Mouse (Mus musculus): ENCODE data around the gene Ilkap.

Ilkap gene

GRCm38 (mm10) chr1:91413898-91414594 lies 15.4 kb upstream of the Ilkap start, which contains the start of gene Hes6:
TSS of gene Hes6 (minus strand) at chr1:91414038.
- DNase-seq, result peak; percentile 51 to 56

- no peak for DNase-seq
Measured at GRCm38 (mm10) chr1:91413536-91413897, 14.9 kb upstream of the Ilkap start.

GRCm38 (mm10) chr1:91413030-91413506 lies 14.5 kb upstream of the Ilkap start:
- DNase-seq, result peak; percentile 91 to 92

GRCm38 (mm10) chr1:91412286-91413029 lies 13.8 kb upstream of the Ilkap start:
- DNase-seq, result peak in 1 of 2 experiments; percentile 19

- no peak for DNase-seq
Measured at GRCm38 (mm10) chr1:91411631-91412285, 13.1 kb upstream of the Ilkap start.

GRCm38 (mm10) chr1:91407819-91408218 lies 9.2 kb upstream of the Ilkap start:
- no peak for DNase-seq

GRCm38 (mm10) chr1:91405406-91406169 lies 7.0 kb upstream of the Ilkap start:
- DNase-seq, result peak; percentile 16 to 40

GRCm38 (mm10) chr1:91404976-91405375 lies 6.4 kb upstream of the Ilkap start:
- no peak for DNase-seq

- DNase-seq, result no peak
Measured at GRCm38 (mm10) chr1:91397927-91398259, 722 bp downstream of the Ilkap start.

- no peak for DNase-seq
Measured at GRCm38 (mm10) chr1:91390369-91390768, 8.2 kb downstream of the Ilkap start.

- DNase-seq, result no peak
Measured at GRCm38 (mm10) chr1:91381091-91381471, 17.5 kb downstream of the Ilkap start.

- peak; percentile 81 to 84 for DNase-seq
Measured at GRCm38 (mm10) chr1:91380453-91381090, 18.0 kb downstream of the Ilkap start.

GRCm38 (mm10) chr1:91373414-91373835 lies 25.2 kb downstream of the Ilkap start:
- DNase-seq, result no peak

- DNase-seq, result no peak
Measured at GRCm38 (mm10) chr1:91370055-91370454, 28.6 kb downstream of the Ilkap start.

GRCm38 (mm10) chr1:91369408-91369807 lies 29.2 kb downstream of the Ilkap start:
- no peak for DNase-seq

- no peak for DNase-seq
Measured at GRCm38 (mm10) chr1:91367295-91367694, 31.3 kb downstream of the Ilkap start.

- peak; percentile 86 to 88 for DNase-seq
Measured at GRCm38 (mm10) chr1:91366215-91367108, 32.2 kb downstream of the Ilkap start, which contains the start of gene Erfe. TSS of gene Erfe (plus strand) at chr1:91366430.

GRCm38 (mm10) chr1:91365816-91366214 lies 32.8 kb downstream of the Ilkap start:
- DNase-seq, result no peak

GRCm38 (mm10) chr1:91364822-91365644 lies 33.6 kb downstream of the Ilkap start:
- DNase-seq, result no peak

- no peak for DNase-seq
Measured at GRCm38 (mm10) chr1:91362113-91362512, 36.5 kb downstream of the Ilkap start.

Data from B cell, adult 2 months (primary cell).